Mouse (Mus musculus) adrenal gland, postnatal 0 days (tissue): ENCODE data around the gene Gm32687. TPM values are rescaled to one million over a fixed set of nuclear protein-coding genes. Genes with fewer than 3 reads are reported as not detected.

Source experiments
- polyA plus RNA-seq: library from polyadenylated mRNA; unstranded; fragments of >200 nt; fragmentation: Nextera tagmentation; extraction: Ambion mirVana; gene quantifications from 2 replicates; pipeline ENCODE4 v1.2.1, GENCODE M21; 2015

Gm32687 gene
- polyA plus RNA-seq: 9.4 and 12.6 TPM in 2 replicates

DNA sequence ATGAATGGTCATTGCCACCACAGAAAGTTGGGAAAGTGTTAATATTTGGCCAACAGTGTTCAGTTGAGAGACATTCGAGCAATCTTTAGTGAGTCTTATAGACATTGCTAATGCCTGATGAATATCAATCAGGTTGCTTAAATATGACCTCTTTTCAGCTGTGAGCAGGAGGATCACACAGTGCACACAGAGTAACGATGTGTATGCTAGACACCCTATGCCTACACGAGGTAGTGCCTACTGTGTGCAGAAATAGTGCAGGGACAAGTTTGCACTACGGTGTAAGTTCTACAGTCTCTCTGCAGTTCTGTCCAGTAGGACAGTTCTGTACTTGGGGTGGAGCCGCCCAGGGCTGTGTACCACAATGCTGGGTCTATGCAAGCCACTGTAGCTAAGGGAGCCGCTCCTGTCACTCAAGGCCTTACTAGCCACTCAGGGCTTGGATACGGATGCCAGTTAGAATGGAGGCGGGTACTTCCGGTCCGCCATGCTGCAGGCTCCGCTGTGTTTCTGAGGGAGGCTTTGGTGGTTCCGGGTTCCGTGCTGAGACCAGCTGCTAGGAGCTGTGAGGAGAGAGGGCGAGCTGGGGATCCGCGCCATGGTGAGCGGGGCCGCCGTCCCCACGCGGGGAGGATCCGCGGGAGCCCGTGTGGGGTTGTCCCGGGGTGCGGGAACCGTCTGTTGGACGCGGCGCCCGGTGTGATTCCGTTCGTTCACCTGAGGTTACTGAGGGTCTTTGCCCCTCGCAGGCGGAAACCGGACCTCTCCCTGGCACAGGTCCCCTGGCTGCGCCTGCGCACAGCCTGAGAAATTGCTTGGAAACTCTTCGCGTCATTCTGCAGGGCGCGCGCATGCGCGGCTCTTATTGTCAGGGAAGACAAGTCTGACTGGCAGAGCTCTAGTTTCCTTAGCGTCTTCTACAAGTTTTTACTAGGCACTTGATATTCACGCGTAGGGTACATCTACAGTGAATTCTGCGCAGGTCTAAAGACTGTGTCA, at the start of gene Gm32687:
Gm32687 (plus strand) TSS at position 526 of the 999 bp plus-strand sequence.

GRCm38 (mm10) chr10:81929842-81930743, 66.4 kb downstream of the Gm32687 start, which contains the start of gene Zfp781:
Zfp781 (minus strand) TSS chr10:81930480.

Other genes starting within 250 kb of the Gm32687 start
- 15.8 and 23.5 TPM in 2 replicates for gene Sirt6, start 236.1 kb upstream of the Gm32687 start, polyA plus RNA-seq
- 11.6 and 13.9 TPM in 2 replicates for gene Ankrd24, start 235.4 kb upstream of the Gm32687 start, polyA plus RNA-seq
- 3.2 and 3.6 TPM in 2 replicates for gene Gm10778, start 214.9 kb upstream of the Gm32687 start, polyA plus RNA-seq
- gene Zfp433, start 159.1 kb upstream of the Gm32687 start, polyA plus RNA-seq: 12.7 and 14.5 TPM in 2 replicates
- gene Gm3055, start 92.8 kb upstream of the Gm32687 start, polyA plus RNA-seq: 5.0 and 7.5 TPM in 2 replicates
- 2.8 and 3.7 TPM in 2 replicates for gene Gm4767, start 51.7 kb upstream of the Gm32687 start, polyA plus RNA-seq
- 2.5 and 3.2 TPM in 2 replicates for gene Zfp781, start 66.5 kb downstream of the Gm32687 start, polyA plus RNA-seq
- 9.0 and 11.0 TPM in 2 replicates for gene Zfp873, start 184.2 kb downstream of the Gm32687 start, polyA plus RNA-seq
- gene BC024063, start 219.4 kb downstream of the Gm32687 start, polyA plus RNA-seq: 3.2 and 6.9 TPM in 2 replicates